ENCODE assay signal across 8 mouse cellular contexts in the genomic region with DNA sequence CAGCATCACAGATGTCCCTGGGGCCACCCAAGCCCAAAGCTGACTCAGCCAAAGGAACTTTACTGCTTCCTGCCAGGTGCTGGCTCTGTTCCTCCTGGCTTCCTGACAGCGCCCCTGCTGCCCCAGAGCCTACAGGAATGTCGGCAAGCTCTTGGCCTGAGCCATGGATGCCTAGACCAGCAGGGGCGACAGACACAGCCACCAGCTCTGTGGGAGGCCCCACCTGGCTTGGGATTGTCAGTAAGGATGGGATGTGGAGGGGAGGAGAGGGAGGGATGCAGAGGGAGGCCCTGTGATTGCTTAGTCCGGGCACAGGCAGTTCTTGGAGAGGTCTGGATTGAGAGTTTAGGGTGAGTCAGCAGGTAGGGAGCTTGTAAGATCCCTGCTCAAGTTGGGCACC. TPM values are rescaled to one million over a fixed set of nuclear protein-coding genes. Genes with fewer than 3 reads are reported as not detected.
DNase-seq lines count a peak whose midpoint lies in the region; ATAC-seq lines count a peak whose summit lies in the region.
"Had no signal": no experiment of that assay in that cellular context is flagged by ENCODE, and none has a peak within 500 bp of the region (broad histone marks: within the 10 kb centered on the region; RNA-seq: fewer than 3 reads in every experiment).

No protein-coding gene starts in this region.

- H3K4me1 ChIP-seq in forebrain, embryonic 14.5 days (ENCODE audit: control insufficient read depth, insufficient read depth, low read length), result no peaks in the 10 kb centered on the region; the same call in 1 of the 2 replicates
- H3K4me1 ChIP-seq in limb, embryonic 11.5 days (ENCODE audit: control insufficient read depth, insufficient read depth, low read length), result 0 out of 2 replicates have a peak, but pooled peaks cover 2% of the 10 kb centered on the region

- no peak overlapping the region for H3K4me3 ChIP-seq in forebrain, embryonic 14.5 days (ENCODE audit: low read depth, low read length)
- H3K4me3 ChIP-seq in limb, embryonic 11.5 days (ENCODE audit: low read depth, low read length), result no peak overlapping the region
- H3K4me3 ChIP-seq: stomach, embryonic 15.5 days had no signal

- no peak overlapping the region for H3K9ac ChIP-seq in forebrain, embryonic 14.5 days (ENCODE audit: low read length)
- no peak overlapping the region for H3K9ac ChIP-seq in limb, embryonic 11.5 days (ENCODE audit: low read length)
- H3K9ac ChIP-seq: stomach, embryonic 15.5 days had no signal

- WGBS in forebrain, embryonic 14.5 days, result 9% methylated on average over 4 of the region's 4 CpGs
- 5% methylated on average over 4 of the region's 4 CpGs for WGBS in limb, embryonic 11.5 days

- H3K27ac ChIP-seq in forebrain, embryonic 14.5 days (ENCODE audit: low read depth, low read length), result no peak overlapping the region
- no peak overlapping the region for H3K27ac ChIP-seq in limb, embryonic 11.5 days (replicated peaks; ENCODE audit: low read depth, low read length)
- H3K27ac ChIP-seq: stomach, embryonic 15.5 days had no signal

- H3K4me2 ChIP-seq in forebrain, embryonic 14.5 days (ENCODE audit: low read length), result no peak overlapping the region
- H3K4me2 ChIP-seq in limb, embryonic 11.5 days (ENCODE audit: low read depth, severe bottlenecking), result no peak overlapping the region
- H3K4me2 ChIP-seq: stomach, embryonic 15.5 days had no signal

- peak; percentile 79 for ATAC-seq in cerebellum, adult (ENCODE audit: insufficient number of reproducible peaks, low FRiP score, low TSS enrichment)
- ATAC-seq in forebrain, embryonic 14.5 days, result peak; percentile 43; the same call in 1 of the 2 replicates
- no peak for ATAC-seq in limb, embryonic 11.5 days (ENCODE audit: insufficient number of reproducible peaks, low FRiP score, low TSS enrichment, low read depth)

- H3K27me3 ChIP-seq in forebrain, embryonic 14.5 days (replicated peaks; ENCODE audit: control insufficient read depth, insufficient read depth, low read length), result no peaks in the 10 kb centered on the region
- no peaks in the 10 kb centered on the region for H3K27me3 ChIP-seq in limb, embryonic 11.5 days (ENCODE audit: control insufficient read depth, insufficient read depth, low read length)
- H3K27me3 ChIP-seq: stomach, embryonic 15.5 days had no signal

- peak; percentile 14 for DNase-seq in lung, postnatal 36 days
- DNase-seq in lung, postnatal 10 days, result no peak
- DNase-seq in forebrain, embryonic 14.5 days (ENCODE audit: low spot score), result no peak
- DNase-seq in limb, embryonic 11.5 days (ENCODE audit: low spot score), result peak; percentile 47
- no peak for DNase-seq in frontal cortex, postnatal 14 days (ENCODE audit: low spot score in 2 of 2)
- no peak for DNase-seq in thymus, postnatal 14 days

- H3K36me3 ChIP-seq in forebrain, embryonic 14.5 days (ENCODE audit: control insufficient read depth, insufficient read depth, low read length), result no peaks in the 10 kb centered on the region
- H3K36me3 ChIP-seq in limb, embryonic 11.5 days (ENCODE audit: control insufficient read depth, insufficient read depth, low read length), result no peaks in the 10 kb centered on the region
- H3K36me3 ChIP-seq: stomach, embryonic 15.5 days had no signal

- no peaks in the 10 kb centered on the region for H3K9me3 ChIP-seq in forebrain, embryonic 14.5 days (replicated peaks; ENCODE audit: control insufficient read depth, low read length)
- H3K9me3 ChIP-seq in limb, embryonic 11.5 days (ENCODE audit: control insufficient read depth, low read length), result no peaks in the 10 kb centered on the region
- H3K9me3 ChIP-seq: stomach, embryonic 15.5 days had no signal

RNA-seq across cellular contexts. Expression of a gene that starts 6.4 kb away (rescaled TPM):
- polyA plus RNA-seq in forebrain, embryonic 14.5 days (2014; fragmentation: Nextera tagmentation; extraction: Ambion mirVana), result 177 and 182 TPM in 2 replicates
- polyA plus RNA-seq in limb, embryonic 11.5 days (2014; fragmentation: Nextera tagmentation; extraction: Ambion mirVana), result 154 and 161 TPM in 2 replicates

RNA-seq across cellular contexts. Expression of a gene that starts 12.4 kb away (rescaled TPM):
- polyA plus RNA-seq in forebrain, embryonic 14.5 days (2014; fragmentation: Nextera tagmentation; extraction: Ambion mirVana), result 0.60 and 0.89 TPM in 2 replicates
- 0.09 and 0.34 TPM in 2 replicates for polyA plus RNA-seq in limb, embryonic 11.5 days (2014; fragmentation: Nextera tagmentation; extraction: Ambion mirVana)

RNA-seq across cellular contexts. Expression of a gene that starts 17.1 kb away (rescaled TPM):
- 7.3 and 11.3 TPM in 2 replicates for polyA plus RNA-seq in forebrain, embryonic 14.5 days (2014; fragmentation: Nextera tagmentation; extraction: Ambion mirVana)
- polyA plus RNA-seq in limb, embryonic 11.5 days (2014; fragmentation: Nextera tagmentation; extraction: Ambion mirVana), result 3.8 and 3.9 TPM in 2 replicates

RNA-seq across cellular contexts. Expression of a gene that starts 17.1 kb away (rescaled TPM):
- 2,846 and 4,258 TPM in 2 replicates for polyA plus RNA-seq in forebrain, embryonic 14.5 days (2014; fragmentation: Nextera tagmentation; extraction: Ambion mirVana)
- 3,769 and 3,846 TPM in 2 replicates for polyA plus RNA-seq in limb, embryonic 11.5 days (2014; fragmentation: Nextera tagmentation; extraction: Ambion mirVana)

RNA-seq across cellular contexts. Expression of a gene that starts 25.6 kb away (rescaled TPM):
- polyA plus RNA-seq in forebrain, embryonic 14.5 days (2014; fragmentation: Nextera tagmentation; extraction: Ambion mirVana), result 33.9 and 50.8 TPM in 2 replicates
- polyA plus RNA-seq in limb, embryonic 11.5 days (2014; fragmentation: Nextera tagmentation; extraction: Ambion mirVana), result 42.3 and 44.8 TPM in 2 replicates

Comparison
In these comparisons a context has a peak if more than half of its experiments do, and no peak if none do; other contexts are left out.
1. DNase-seq: peak in lung, postnatal 36 days (single experiment) and limb, embryonic 11.5 days (single experiment); none in lung, postnatal 10 days (single experiment), forebrain, embryonic 14.5 days (single experiment), frontal cortex, postnatal 14 days (0 of 2) and thymus, postnatal 14 days (single experiment).